Mouse (Mus musculus): ENCODE results near the gene Sox5. TPM values are rescaled to one million over a fixed set of nuclear protein-coding genes. Genes with fewer than 3 reads are reported as not detected.

Sox5 gene
- total RNA-seq, 2 experiments from 2014 or later, result 15.5 to 16.1 TPM

DNA sequence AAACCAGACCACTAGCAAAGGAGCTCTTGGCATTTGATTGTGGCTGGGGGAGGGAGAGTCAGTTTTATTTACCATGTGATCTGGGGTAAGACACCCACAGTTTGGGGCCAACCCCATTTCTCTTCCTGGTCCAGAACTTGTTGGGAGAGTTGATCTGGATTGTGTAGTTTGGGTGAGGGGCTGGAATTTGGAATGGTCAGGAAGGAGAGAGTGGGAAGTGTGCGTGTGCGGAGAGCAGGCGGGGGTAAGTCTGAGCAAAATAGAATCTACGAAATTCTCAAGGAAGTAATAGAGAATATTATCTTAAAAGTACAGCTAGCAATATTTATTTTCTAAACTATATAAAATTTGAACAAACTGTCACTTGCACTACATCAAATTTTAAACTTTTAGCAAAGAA is 445.0 kb downstream of the Sox5 start:
- no peak for DNase-seq (ENCODE audit: low spot score in 2 of 2)

DNA sequence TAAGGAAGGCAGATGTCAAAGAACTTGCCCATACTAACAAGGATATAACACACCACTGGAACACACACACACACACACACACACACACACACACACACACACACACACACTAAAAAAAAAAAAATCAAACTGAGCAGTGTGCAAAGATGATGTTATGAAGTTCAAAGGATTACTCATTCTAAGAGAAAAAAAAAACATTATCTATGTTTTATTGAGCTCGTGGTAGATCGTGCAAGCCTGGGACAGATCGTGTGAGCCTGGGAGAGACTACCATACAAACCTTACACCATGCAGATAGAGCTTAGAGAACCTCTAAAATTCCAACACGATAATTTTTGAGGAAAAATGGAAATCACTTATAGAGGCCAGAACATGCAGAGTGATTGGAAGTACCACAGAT is 448.6 kb downstream of the Sox5 start:
- DNase-seq (ENCODE audit: low spot score in 2 of 2), result no peak

GRCm38 (mm10) chr6:144332027-144332426 is 449.8 kb downstream of the Sox5 start:
- DNase-seq (ENCODE audit: low spot score in 2 of 2), result no peak

DNA sequence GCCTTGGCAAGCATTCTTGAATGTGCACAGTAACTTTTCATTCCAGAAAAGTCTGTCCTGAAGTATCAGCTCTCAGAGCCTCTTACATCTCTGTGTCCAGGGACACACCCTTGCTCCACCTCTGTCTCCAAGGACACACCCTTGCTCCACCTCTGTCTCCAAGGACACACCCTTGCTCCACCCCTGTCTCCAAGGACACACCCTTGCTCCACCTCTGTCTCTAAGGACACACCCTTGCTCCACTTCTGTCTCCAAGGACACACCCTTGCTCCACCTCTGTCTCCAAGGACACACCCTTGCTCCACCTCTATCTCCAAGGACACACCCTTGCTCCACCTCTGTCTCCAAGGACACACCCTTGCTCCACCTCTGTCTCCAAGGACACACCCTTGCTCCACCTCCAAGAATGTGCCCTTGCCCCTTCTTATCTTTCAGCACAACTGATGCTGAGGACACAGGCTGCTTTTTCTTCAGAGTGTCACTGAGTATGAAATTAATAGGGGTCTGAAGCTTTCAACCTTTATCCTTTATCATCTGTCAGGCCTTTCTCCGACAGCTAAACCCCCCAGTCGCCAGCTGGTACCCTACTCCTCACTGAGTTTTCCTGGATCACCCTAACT is 452.4 kb downstream of the Sox5 start:
- DNase-seq (ENCODE audit: low spot score in 2 of 2), result no peak

DNA sequence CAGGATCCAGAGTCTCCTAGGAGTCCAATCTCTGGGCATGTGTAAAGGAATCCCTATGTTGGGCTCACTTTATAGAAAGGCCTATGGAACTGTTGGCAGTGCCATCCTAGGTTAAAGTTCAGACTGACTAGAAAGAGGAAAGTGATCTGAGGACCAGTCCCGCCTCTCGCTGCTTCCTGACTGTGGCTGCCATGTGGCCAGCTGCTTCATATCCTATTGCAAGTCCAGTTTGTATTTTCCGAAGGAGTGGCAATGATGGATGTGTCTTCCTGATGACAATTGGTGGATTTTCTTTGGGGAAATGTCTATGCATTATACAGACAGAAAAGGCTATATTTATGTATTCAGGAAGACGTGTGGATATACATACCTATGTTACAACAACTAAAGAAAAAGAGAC is 453.0 kb downstream of the Sox5 start:
- DNase-seq (ENCODE audit: low spot score in 2 of 2), result no peak

- DNase-seq (ENCODE audit: low spot score in 2 of 2), result no peak
Observed at GRCm38 (mm10) chr6:144326817-144327216, 455.0 kb downstream of the Sox5 start.

DNA sequence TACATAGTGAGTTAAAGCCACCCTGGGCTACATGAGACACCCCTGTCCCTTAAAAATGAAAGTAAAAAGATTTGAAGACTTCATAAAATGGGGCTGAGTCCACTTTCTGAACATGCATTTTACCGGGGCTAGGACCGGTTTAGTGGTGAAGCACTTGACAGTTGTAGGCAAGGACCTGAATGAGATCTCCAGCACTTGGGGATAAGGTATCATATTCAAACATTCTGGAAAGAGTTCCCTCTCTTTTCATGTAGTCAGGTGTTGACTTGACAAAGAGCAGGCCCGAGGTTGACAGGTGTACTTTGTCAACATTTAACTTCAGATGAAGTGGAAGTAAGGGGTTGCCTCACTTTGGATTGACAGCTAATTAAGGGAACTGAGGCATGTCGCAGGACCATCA is 458.4 kb downstream of the Sox5 start:
- no peak for DNase-seq (ENCODE audit: low spot score in 2 of 2)

DNA sequence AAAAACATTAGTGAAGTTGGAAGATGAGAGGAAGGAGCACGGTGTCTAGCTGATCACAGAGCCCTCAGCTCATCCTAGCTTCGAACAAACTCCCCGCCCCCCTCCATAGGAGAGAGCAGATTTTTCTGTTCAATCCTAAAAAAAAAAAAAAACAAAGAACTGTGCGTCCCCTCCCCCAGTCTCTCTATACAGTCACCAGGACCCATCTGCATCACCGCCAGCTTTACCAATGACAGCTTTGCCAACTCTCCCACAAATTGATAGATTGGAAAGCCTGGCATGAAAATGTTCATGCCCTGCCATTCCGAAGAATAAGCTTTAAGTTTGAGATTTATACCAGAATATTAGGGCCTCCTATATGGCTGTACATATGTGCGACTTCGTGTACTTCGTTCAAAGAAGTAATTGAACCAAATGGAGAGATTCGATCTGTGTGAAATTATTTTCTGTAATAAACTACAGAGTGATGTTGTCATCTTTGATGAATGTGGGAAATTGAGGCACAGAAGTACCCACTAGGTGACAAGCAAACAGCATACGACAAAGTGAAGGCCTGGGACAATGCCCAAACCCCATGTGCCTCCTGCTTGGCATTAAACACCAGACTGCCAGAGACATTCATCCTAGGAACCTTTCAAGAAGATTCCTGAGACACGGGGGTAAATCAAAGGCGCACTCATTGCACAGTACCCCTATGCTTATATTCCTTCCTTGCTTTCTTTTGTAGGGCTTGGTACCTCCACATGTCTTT is 459.3 kb downstream of the Sox5 start:
- no peak for DNase-seq (ENCODE audit: low spot score in 2 of 2)

DNA sequence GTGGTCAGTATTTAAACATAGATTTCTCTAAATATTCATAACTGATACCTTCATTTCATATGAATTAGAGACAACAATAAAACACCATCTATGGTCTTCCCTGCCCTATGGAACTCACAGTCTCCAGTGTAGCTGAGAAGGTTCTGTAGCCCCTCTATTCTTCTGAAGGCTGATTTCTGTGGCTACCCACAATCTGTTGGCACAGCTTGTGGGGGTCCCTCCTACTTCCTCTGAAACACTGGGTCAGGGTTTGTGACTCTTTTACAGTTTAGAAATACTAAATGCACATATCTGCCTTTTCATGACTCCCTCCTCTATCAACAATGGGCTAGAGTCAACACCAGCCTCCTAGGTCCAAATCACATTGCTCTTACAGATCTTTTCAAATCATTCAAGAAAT is 461.4 kb downstream of the Sox5 start:
- DNase-seq (ENCODE audit: low spot score in 2 of 2), result no peak

GRCm38 (mm10) chr6:144319717-144320116 is 462.1 kb downstream of the Sox5 start:
- no peak for DNase-seq (ENCODE audit: low spot score in 2 of 2)

DNA sequence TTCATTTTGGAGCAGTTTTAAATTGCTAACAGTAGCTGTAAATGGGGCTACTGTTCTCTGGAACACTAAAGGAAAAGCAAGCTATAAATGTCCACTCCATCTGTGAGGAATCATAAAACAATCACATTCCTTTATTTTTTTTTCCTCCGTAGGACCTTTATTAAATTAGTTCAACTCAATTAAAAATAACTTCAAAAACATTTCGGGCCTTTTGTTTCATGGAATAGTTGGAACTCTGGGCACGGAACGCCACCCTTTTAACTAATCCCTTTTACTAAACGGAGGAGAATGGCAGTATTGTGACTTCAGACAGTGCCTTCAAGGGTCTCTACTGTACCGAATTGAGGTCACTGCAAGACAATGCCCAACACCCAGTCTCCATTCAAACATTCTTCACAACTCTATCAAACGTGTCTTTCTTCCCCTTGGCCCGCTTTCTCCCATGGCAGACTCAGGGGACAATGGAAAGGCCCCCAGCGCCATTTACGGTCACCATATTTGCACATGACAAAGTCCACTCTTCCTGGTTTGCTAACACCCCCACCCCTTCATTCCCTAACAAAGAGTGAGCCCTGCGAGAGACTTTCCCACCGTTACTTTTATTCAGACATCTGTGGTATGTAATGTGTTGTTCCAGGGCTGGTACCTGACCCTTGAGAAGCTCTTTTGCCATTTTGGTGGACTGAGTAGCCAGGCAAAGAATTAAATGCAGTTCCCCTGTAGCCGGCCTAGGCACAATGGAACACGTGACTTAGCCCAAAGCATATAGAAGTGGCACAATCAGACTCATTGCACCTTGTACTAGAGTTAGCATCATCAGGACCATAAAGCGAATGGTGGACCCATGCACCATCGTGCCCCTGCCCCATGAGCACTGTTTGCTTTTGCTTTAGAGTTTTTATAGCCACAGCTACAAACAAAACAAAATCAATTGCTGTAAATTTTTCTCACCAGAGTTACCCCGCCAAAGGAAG is 468.7 kb downstream of the Sox5 start:
- DNase-seq (ENCODE audit: low spot score in 2 of 2), result no peak

DNA sequence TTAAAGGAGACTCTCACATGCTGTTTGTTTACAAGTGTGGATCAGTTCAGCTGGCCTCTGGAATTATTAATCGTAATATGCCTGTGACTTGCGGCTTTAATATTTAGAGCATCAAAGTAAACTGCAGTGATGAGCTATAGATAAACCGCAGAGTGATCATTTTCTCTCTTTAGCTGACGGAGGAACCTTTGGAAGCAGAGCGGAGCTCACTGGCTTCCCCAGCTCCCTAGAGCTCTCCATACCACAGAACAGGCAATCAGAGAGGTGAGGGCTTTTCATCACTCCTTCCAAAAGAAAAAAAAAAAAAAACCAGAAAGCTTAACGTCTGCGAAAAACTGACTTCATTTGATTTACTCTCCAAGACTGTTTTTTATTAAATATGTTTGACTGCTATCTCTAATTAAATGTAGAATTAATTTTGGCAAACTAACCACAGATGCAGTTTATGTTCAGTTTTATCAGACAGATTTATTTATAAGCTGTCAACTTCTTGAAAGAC is 469.4 kb downstream of the Sox5 start:
- DNase-seq (ENCODE audit: low spot score in 2 of 2), result no peak

DNA sequence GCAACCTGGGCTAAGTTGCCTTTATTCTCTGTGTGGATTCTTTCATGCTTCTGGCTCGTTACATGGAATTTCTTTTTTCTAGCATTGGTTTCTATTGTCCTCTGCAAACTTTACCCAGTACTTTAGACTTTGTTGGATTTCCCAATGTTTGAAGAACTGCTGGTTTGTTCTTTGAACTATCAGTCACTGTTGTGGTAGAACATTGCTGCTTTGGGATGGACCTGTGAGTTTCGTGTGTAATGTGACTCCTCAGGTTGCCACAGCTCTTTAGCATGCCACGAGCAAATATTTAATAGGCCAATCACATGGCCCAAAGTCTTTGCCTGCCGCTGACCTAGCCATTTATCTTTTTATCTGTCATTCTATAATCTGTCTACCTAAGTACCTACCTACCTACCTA is 470.0 kb downstream of the Sox5 start:
- no peak for DNase-seq (ENCODE audit: low spot score in 2 of 2)

GRCm38 (mm10) chr6:144309171-144309570 is 472.6 kb downstream of the Sox5 start:
- no peak for DNase-seq (ENCODE audit: low spot score in 2 of 2)

GRCm38 (mm10) chr6:144307551-144308149 is 474.1 kb downstream of the Sox5 start:
- no peak for DNase-seq (ENCODE audit: low spot score in 2 of 2)

DNA sequence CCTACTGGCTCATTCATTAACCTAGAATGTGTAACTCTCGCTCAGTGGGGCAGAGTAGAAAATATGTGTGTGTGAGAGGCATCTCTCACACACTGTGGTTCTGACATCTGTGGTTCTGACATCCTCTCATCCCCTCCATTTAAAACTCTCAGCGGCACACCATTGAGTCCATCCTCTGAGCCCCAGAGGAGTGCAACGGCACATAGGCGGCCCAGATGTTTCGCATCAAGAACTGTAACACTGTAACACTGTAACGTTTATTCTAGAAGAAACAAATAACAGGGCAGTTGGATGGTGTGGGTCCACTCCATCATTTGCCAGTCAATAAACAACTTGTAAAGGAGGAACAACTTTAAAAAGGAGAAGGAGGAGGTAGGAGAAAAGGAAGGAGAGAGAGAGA is 479.0 kb downstream of the Sox5 start:
- DNase-seq (ENCODE audit: low spot score in 2 of 2), result no peak

DNA sequence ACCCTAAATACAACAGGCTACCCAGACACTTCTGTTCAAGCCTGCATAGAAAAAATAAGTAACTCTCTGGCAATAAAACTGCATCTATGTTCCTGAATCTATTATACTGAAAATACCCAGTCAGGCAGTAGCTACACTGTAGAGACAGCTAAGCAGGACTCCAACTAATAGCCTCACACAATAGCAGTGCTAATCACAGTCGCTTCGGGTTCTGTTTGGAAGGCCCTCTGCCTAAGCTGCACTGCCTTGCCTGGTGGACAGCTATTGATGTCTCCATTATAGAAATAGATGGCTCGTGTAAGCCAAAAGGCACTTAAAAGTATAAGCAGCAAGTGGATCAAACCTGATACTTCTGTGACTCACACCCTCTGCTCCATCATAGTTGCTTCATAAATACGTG is 480.7 kb downstream of the Sox5 start:
- no peak for DNase-seq (ENCODE audit: low spot score in 2 of 2)

- no peak for DNase-seq (ENCODE audit: low spot score in 2 of 2)
Observed at GRCm38 (mm10) chr6:144299503-144299858, 482.3 kb downstream of the Sox5 start.

DNA sequence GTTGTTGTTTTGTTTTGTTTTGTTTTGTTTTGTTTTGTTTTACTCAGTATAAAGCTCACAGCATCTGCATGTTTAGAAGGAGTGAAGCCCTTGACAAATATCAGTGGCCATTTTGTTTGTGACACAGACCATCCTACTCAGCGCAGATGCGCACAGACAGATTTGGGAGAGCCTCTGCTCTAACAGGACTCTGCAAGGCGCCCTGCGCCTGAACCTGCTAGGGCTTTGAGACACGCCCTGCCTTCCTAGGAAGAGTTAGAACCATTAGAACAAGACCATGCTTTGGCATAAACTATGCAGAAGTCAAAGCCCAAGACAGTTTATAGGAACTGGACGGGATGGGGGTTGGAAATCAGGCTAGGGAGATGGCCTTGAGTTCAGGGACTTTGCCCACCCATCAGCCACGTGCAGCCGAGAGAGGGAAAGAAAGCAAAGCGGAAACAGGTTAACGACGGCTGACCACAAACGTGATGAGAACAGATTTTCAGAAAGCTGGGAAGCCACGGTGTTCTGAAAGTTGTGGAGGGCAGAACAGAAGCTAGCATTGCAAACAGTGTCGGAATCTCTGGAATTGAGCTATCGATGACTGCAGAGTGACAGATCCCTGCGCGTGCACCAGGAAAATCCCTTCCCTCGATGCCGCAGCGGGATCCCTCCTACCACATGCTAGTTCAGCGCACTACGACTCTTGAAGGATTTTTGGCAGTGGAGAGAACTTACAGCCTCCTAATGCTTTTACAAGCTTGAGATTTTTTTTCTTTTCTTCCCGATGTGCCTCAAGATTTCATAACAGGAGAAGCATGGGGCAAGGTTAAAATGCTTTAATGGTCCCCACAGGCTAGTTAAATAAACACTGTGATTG is 482.9 kb downstream of the Sox5 start:
- DNase-seq (ENCODE audit: low spot score in 2 of 2), result no peak

GRCm38 (mm10) chr6:144297846-144298245 is 483.9 kb downstream of the Sox5 start:
- DNase-seq (ENCODE audit: low spot score in 2 of 2), result no peak

Measured in adrenal gland, postnatal 4 days (tissue).